Mouse (Mus musculus): ENCODE results near the gene Stx3. TPM values are rescaled to one million over a fixed set of nuclear protein-coding genes. Genes with fewer than 3 reads are reported as not detected.

Stx3 gene
- polyA plus RNA-seq, 1 experiment from 2014 or later: 4.3 TPM

DNA sequence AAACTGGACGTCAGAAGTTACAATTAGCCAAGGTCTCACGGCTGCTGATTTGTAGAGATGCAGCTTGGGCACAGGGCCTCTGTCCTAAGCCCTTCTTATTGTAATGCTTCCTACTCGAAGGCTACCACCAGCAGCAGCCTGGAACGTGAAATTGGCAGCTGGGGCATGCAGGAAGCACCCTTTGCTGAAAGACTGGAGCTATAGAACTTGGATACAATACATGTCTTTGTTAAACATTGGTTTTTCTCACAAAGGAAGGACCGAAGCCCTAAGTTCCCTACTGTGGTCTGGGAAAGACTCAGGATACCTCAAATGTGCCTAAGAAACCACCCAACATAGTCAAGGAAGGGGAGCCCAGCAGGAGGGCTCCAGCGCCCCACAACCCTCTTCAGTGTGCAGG lies 11.4 kb downstream of the Stx3 start:
- Histone ChIP-seq H3K4me2 (no peak overlapping the region), H3K36me3 (no peaks in the 10 kb centered on the region), H3K27me3 (no peaks in the 10 kb centered on the region), H3K27ac (no peak overlapping the region), H3K9me3 (replicated peaks) (no peaks in the 10 kb centered on the region), H3K4me3 (no peak overlapping the region), H3K4me1 (replicated peaks) (peaks cover 8% of the 10 kb centered on the region; the same call in 1 of the 2 replicates), H3K9ac (no peak overlapping the region)
- ATAC-seq (replicated peaks; ENCODE audit: insufficient number of reproducible peaks, insufficient read depth, low FRiP score, low read depth): no peak
- 65% methylated on average over 6 of the region's 6 CpGs for WGBS

GRCm38 (mm10) chr19:11807251-11807650 lies 12.0 kb downstream of the Stx3 start:
- Histone ChIP-seq H3K4me2 (no peak overlapping the region), H3K4me3 (no peak overlapping the region), H3K4me1 (replicated peaks) (peaks cover 7% of the 10 kb centered on the region; the same call in 1 of the 2 replicates), H3K36me3 (no peaks in the 10 kb centered on the region), H3K9ac (no peak overlapping the region), H3K27ac (no peak overlapping the region), H3K9me3 (replicated peaks) (no peaks in the 10 kb centered on the region), H3K27me3 (no peaks in the 10 kb centered on the region)
- 43% methylated on average over 2 of the region's 2 CpGs for WGBS
- no peak for ATAC-seq (replicated peaks; ENCODE audit: insufficient number of reproducible peaks, insufficient read depth, low FRiP score, low read depth)

- ATAC-seq (replicated peaks; ENCODE audit: insufficient number of reproducible peaks, insufficient read depth, low FRiP score, low read depth): no peak
- Histone ChIP-seq H3K9ac (no peak overlapping the region), H3K4me3 (no peak overlapping the region), H3K4me2 (no peak overlapping the region), H3K27ac (no peak overlapping the region), H3K4me1 (replicated peaks) (no peaks in the 10 kb centered on the region), H3K27me3 (no peaks in the 10 kb centered on the region), H3K36me3 (no peaks in the 10 kb centered on the region), H3K9me3 (replicated peaks) (no peaks in the 10 kb centered on the region)
- WGBS: 67% methylated on average over 1 of the region's 1 CpGs
Measured at GRCm38 (mm10) chr19:11804423-11804822, 14.8 kb downstream of the Stx3 start.

DNA sequence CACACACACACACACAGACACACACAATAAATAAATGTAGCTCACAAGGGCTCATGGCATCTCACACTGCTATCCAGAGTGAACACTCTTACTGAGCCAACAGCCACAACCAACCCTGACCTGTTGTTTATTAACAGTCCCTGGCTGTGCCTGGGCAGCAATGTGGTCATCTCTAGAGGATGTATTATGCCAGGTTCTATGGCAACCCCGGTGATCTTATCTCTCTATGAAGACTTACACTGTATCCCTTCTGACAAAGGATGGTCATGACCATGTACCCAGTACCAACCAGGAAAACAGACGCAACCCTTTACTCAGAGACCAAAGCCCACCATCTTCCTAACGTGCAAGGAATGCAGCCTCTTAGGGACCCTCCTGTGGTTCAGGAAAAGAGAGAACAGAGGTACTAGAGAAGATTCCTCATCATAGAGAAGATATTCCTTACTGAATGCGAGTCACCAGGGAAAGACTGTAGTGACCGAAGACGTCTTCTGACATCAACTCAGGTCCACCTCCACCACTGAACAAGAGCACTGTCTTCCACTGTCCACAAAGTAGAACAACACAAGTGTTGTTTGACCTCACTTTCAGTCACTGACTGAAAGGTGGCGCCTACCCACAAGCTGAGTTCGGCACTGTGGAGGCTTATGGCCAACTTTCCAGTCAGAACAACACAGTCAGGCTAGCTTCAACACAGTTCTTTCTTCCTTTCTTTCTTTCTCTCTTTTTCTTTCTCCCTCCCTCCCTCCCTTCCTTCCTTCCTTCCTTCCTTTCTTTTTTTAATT lies 18.5 kb downstream of the Stx3 start:
- WGBS: 68% methylated on average over 8 of the region's 8 CpGs
- Histone ChIP-seq H3K9me3 (replicated peaks) (no peaks in the 10 kb centered on the region), H3K4me2 (no peak overlapping the region), H3K36me3 (no peaks in the 10 kb centered on the region), H3K27ac (no peak overlapping the region), H3K9ac (no peak overlapping the region), H3K27me3 (no peaks in the 10 kb centered on the region), H3K4me1 (replicated peaks) (no peaks in the 10 kb centered on the region), H3K4me3 (no peak overlapping the region)
- no peak for ATAC-seq (replicated peaks; ENCODE audit: insufficient number of reproducible peaks, insufficient read depth, low FRiP score, low read depth)

- Histone ChIP-seq H3K9ac (no peak overlapping the region), H3K27ac (no peak overlapping the region), H3K4me2 (no peak overlapping the region), H3K4me3 (no peak overlapping the region), H3K36me3 (no peaks in the 10 kb centered on the region), H3K27me3 (no peaks in the 10 kb centered on the region), H3K9me3 (replicated peaks) (no peaks in the 10 kb centered on the region), H3K4me1 (replicated peaks) (no peaks in the 10 kb centered on the region)
- WGBS: 71% methylated on average over 6 of the region's 6 CpGs
- ATAC-seq (replicated peaks; ENCODE audit: insufficient number of reproducible peaks, insufficient read depth, low FRiP score, low read depth): no peak
Measured at GRCm38 (mm10) chr19:11794447-11794846, 24.8 kb downstream of the Stx3 start.

- no peaks in the 10 kb centered on the region for H3K9me3 ChIP-seq (replicated peaks)
- no peak for ATAC-seq (replicated peaks; ENCODE audit: insufficient number of reproducible peaks, insufficient read depth, low FRiP score, low read depth)
- 74% methylated on average over 2 of the region's 2 CpGs for WGBS
Measured at GRCm38 (mm10) chr19:11793741-11794359, 25.4 kb downstream of the Stx3 start.

DNA sequence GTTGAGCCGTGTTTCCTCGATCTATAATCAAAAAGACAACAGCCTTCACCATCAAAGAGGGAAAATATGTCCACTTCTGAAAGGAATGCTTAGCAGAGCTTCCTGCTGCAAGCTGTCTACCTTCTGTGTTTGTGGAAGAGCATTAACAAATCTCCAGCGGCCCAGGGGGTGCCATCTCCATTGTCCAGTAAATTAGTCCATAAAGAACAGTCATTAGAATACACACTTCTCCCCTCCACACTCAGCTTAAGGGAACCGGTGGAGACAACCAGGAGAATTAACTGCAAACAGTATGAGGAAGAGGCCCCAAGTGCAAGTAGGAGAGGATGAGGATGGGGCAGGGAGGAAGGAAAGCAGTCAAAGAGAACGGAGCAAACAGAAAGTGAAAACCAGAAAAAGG lies 27.4 kb downstream of the Stx3 start:
- no peaks in the 10 kb centered on the region for H3K9me3 ChIP-seq (replicated peaks)
- H3K4me2 ChIP-seq: no peak overlapping the region
- H3K27ac ChIP-seq: no peak overlapping the region
- no peak for ATAC-seq (replicated peaks; ENCODE audit: insufficient number of reproducible peaks, insufficient read depth, low FRiP score, low read depth)
- H3K9ac ChIP-seq: no peak overlapping the region
- H3K36me3 ChIP-seq: 0 out of 2 replicates have a peak, but pooled peaks cover 3% of the 10 kb centered on the region
- H3K27me3 ChIP-seq: no peaks in the 10 kb centered on the region
- no peaks in the 10 kb centered on the region for H3K4me1 ChIP-seq (replicated peaks)
- WGBS: 69% methylated on average over 5 of the region's 5 CpGs
- no peak overlapping the region for H3K4me3 ChIP-seq

More at GRCm38 (mm10) chr19:11793741-11794359, 25.4 kb downstream of the Stx3 start:
- H3K36me3 ChIP-seq: 0 out of 2 replicates have a peak, but pooled peaks cover 3% of the 10 kb centered on the region
- H3K9ac ChIP-seq: no peak overlapping the region
- H3K4me1 ChIP-seq (replicated peaks): no peaks in the 10 kb centered on the region
- no peaks in the 10 kb centered on the region for H3K27me3 ChIP-seq
- no peak overlapping the region for H3K4me3 ChIP-seq
- no peak overlapping the region for H3K4me2 ChIP-seq
- no peak overlapping the region for H3K27ac ChIP-seq

GRCm38 (mm10) chr19:11788876-11789275 lies 30.3 kb downstream of the Stx3 start:
- no peak overlapping the region for H3K4me3 ChIP-seq
- H3K4me1 ChIP-seq (replicated peaks): no peaks in the 10 kb centered on the region
- H3K36me3 ChIP-seq: 0 out of 2 replicates have a peak, but pooled peaks cover 3% of the 10 kb centered on the region
- no peak for ATAC-seq (replicated peaks; ENCODE audit: insufficient number of reproducible peaks, insufficient read depth, low FRiP score, low read depth)
- H3K9ac ChIP-seq: no peak overlapping the region
- H3K4me2 ChIP-seq: no peak overlapping the region
- H3K27ac ChIP-seq: no peak overlapping the region
- 71% methylated on average over 6 of the region's 6 CpGs for WGBS
- H3K27me3 ChIP-seq: no peaks in the 10 kb centered on the region
- H3K9me3 ChIP-seq (replicated peaks): no peaks in the 10 kb centered on the region

DNA sequence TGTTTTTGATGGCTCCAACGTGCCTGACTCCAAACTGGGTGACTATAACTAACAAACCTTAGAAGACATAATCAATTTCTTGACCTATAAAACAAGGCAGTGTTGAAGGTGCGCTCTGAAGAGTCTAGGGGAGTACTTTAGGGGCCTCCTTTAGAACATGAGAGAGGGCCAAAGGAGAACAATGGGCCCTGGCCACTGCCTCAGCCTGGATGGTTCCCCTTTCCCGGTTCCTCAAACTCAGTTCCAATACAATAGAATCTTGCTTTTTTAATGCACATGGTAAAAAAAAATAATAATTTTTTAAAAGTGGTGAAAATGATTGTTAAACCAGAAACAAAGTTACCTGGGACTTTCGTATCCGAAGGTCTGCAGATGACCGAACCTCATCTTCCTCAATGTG lies 31.4 kb downstream of the Stx3 start:
- no peaks in the 10 kb centered on the region for H3K27me3 ChIP-seq
- no peaks in the 10 kb centered on the region for H3K9me3 ChIP-seq (replicated peaks)
- H3K36me3 ChIP-seq: 0 out of 2 replicates have a peak, but pooled peaks cover 3% of the 10 kb centered on the region
- 89% methylated on average over 6 of the region's 6 CpGs for WGBS
- no peak overlapping the region for H3K9ac ChIP-seq
- no peak overlapping the region for H3K4me2 ChIP-seq
- no peak for ATAC-seq (replicated peaks; ENCODE audit: insufficient number of reproducible peaks, insufficient read depth, low FRiP score, low read depth)
- no peak overlapping the region for H3K27ac ChIP-seq
- H3K4me3 ChIP-seq: no peak overlapping the region
- no peaks in the 10 kb centered on the region for H3K4me1 ChIP-seq (replicated peaks)

- Histone ChIP-seq H3K27ac (no peak overlapping the region), H3K36me3 (0 out of 2 replicates have a peak, but pooled peaks cover 3% of the 10 kb centered on the region), H3K4me2 (no peak overlapping the region), H3K27me3 (no peaks in the 10 kb centered on the region), H3K4me3 (no peak overlapping the region), H3K9me3 (replicated peaks) (no peaks in the 10 kb centered on the region), H3K4me1 (replicated peaks) (no peaks in the 10 kb centered on the region), H3K9ac (no peak overlapping the region)
- no peak for ATAC-seq (replicated peaks; ENCODE audit: insufficient number of reproducible peaks, insufficient read depth, low FRiP score, low read depth)
- WGBS: 87% methylated on average over 14 of the region's 14 CpGs
Measured at GRCm38 (mm10) chr19:11785409-11786154, 33.6 kb downstream of the Stx3 start.

DNA sequence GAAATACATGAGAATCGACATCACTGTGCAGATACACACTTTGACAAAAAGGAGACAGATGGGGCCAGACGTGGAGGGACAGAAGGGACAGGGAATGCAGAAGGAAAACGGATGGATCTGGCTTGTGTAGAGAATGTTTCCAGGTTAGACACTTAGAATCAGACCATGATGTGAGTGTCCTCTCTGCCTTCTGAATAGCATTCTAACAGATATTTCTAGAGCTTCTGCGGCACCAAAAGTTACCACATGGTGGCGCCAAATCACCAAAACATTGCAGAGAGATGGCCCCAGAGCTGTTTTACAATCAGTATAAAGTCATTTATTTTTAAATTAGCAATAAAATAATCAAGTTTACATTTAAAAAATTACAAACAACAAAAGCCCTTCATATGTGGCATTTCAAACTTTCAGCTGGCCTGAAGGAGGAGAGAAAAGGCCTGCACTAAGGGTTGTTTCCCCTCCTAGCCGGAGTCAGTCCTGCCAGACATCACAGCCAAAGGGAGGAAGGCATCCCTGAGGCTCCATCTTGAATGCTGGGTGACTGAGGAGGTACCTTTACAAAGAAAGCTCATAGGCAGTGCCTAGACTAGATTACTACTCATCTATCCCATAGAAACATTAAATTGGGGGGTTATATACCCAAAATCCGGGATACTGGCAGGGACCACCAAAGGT lies 41.9 kb downstream of the Stx3 start:
- no peak overlapping the region for H3K4me3 ChIP-seq
- H3K27ac ChIP-seq: no peak overlapping the region
- no peaks in the 10 kb centered on the region for H3K4me1 ChIP-seq (replicated peaks)
- no peaks in the 10 kb centered on the region for H3K27me3 ChIP-seq
- 56% methylated on average over 7 of the region's 7 CpGs for WGBS
- no peak overlapping the region for H3K4me2 ChIP-seq
- peaks cover 34% of the 10 kb centered on the region; the same call in 1 of the 2 replicates for H3K36me3 ChIP-seq
- H3K9me3 ChIP-seq (replicated peaks): no peaks in the 10 kb centered on the region
- H3K9ac ChIP-seq: no peak overlapping the region
- no peak for ATAC-seq (replicated peaks; ENCODE audit: insufficient number of reproducible peaks, insufficient read depth, low FRiP score, low read depth)
